Mouse (Mus musculus) ES-E14 (cell line): Measurements from ENCODE around the gene Igfbp6. TPM values are rescaled to one million over a fixed set of nuclear protein-coding genes. Genes with fewer than 3 reads are reported as not detected.

Experiments
- DNase-seq: peaks from one replicate; pipeline ENCODE4 v3.0.0-alpha.2; 2013; ENCODE audit warnings: low read depth, low spot score
- H3K27ac ChIP-seq: 2 replicates; pipeline ENCODE4 v1.5.1; 2012; ENCODE audit warnings: low read depth, mild to moderate bottlenecking, low read length, moderate library complexity, mixed read lengths; ENCODE audit not compliant: poor library complexity, insufficient read depth, severe bottlenecking
- H3K36me3 ChIP-seq: 2 replicates; pipeline ENCODE4 v1.6.1; 2012; ENCODE audit warnings: mild to moderate bottlenecking, low read length, moderate library complexity, mixed read lengths; ENCODE audit not compliant: control insufficient read depth, poor library complexity, insufficient read depth, severe bottlenecking
- H3K4me1 ChIP-seq, 2 experiments: fragments of 150-350 bp in 1 of 2; sonication (generic) in 1 of 2; 2 replicates each; pipeline ENCODE4 v1.6.1; 2012; ENCODE audit warnings: low read length in 2 of 2, mild to moderate bottlenecking in 1 of 2, mixed read lengths in 1 of 2; ENCODE audit not compliant: control insufficient read depth in 2 of 2, insufficient read depth in 2 of 2, poor library complexity in 1 of 2
- H3K4me3 ChIP-seq, 2 experiments: fragments of 150-350 bp in 1 of 2; sonication (generic) in 1 of 2; 2 replicates each; pipeline ENCODE4 v1.5.1; 2012; ENCODE audit warnings: low read length in 2 of 2, low read depth in 1 of 2, mild to moderate bottlenecking in 1 of 2, mixed read lengths in 1 of 2; ENCODE audit not compliant: insufficient read depth in 1 of 2, poor library complexity in 1 of 2, severe bottlenecking in 1 of 2
- H3K9ac ChIP-seq: 2 replicates; pipeline ENCODE4 v1.6.1; 2012; ENCODE audit warnings: low read depth, mild to moderate bottlenecking, low read length, mixed read lengths; ENCODE audit not compliant: poor library complexity, insufficient read depth, severe bottlenecking
- H3K9me3 ChIP-seq: fragments of 150-350 bp; sonication (generic); 2 replicates; pipeline ENCODE4 v1.6.1; 2012; ENCODE audit warnings: low read depth, mild to moderate bottlenecking, low read length; ENCODE audit not compliant: control insufficient read depth, insufficient read depth
- CHD2 ChIP-seq: IDR thresholded peaks from 2 replicates; pipeline ENCODE4 v1.6.1; 2014; ENCODE audit warnings: mild to moderate bottlenecking, low read depth, low read length, inconsistent platforms
- HCFC1 ChIP-seq: IDR thresholded peaks from 2 replicates; pipeline ENCODE4 v1.6.1; 2012; ENCODE audit warnings: low read length, inconsistent platforms, borderline replicate concordance; ENCODE audit not compliant: insufficient read depth
- MAFK ChIP-seq: IDR thresholded peaks from 2 replicates; pipeline ENCODE4 v1.6.1; 2014; ENCODE audit warnings: mild to moderate bottlenecking, low read depth, low read length, inconsistent platforms; ENCODE audit not compliant: insufficient read depth
- ZC3H11A ChIP-seq: IDR thresholded peaks from 2 replicates; pipeline ENCODE4 v1.6.1; 2012; ENCODE audit warnings: low read depth, mild to moderate bottlenecking, inconsistent platforms, low read length, borderline replicate concordance
- ZNF384 ChIP-seq: IDR thresholded peaks from 2 replicates; pipeline ENCODE4 v1.6.1; 2012; ENCODE audit warnings: low read depth, low read length, inconsistent platforms
- in situ Hi-C, 2 experiments: fragments of 600-800 bp; cut with MboI; formaldehyde crosslinking; loops; one replicate each; pipeline ENCODE4 v1.15.1; 2025; ENCODE audit warnings: low sequenced_read_pairs in 2 of 2, inconsistent platforms in 1 of 2; ENCODE audit not compliant: unreplicated experiment in 2 of 2
- total RNA-seq: library from RNA; depleted of rRNA; stranded (reverse); fragments of 300-350 nt; gene quantifications from 2 replicates; pipeline ENCODE4 v1.2.3, GENCODE M21; 2012

Gene Igfbp6
- total RNA-seq, 1 experiment: 7.5 TPM

- in situ Hi-C loops: no loop called here
- Histone ChIP-seq H3K36me3 (peaks cover 28% of the 10 kb centered on the region; the same call in 1 of the 2 replicates), H3K9me3 (no peaks in the 10 kb centered on the region), H3K27ac (no peak overlapping the region), H3K4me3 (no peak overlapping the region), H3K9ac (no peak overlapping the region), H3K4me1 (no peaks in the 10 kb centered on the region; a peak in 1 of 4 replicates)
- no peak for DNase-seq
- no peak for TF ChIP-seq CHD2
- TF ChIP-seq MAFK: no peak
- no peak for TF ChIP-seq ZNF384
- TF ChIP-seq ZC3H11A: no peak
- no peak for TF ChIP-seq HCFC1
Measured at GRCm38 (mm10) chr15:102119121-102119830, 24.9 kb upstream of the Igfbp6 start.

GRCm38 (mm10) chr15:102119831-102120170 lies 24.4 kb upstream of the Igfbp6 start:
- in situ Hi-C loops: no loop called here

GRCm38 (mm10) chr15:102120530-102120929 lies 23.6 kb upstream of the Igfbp6 start:
- H3K9me3 ChIP-seq: no peaks in the 10 kb centered on the region
- DNase-seq: no peak
- no peak overlapping the region for H3K27ac ChIP-seq
- in situ Hi-C loops: no loop called here
- TF ChIP-seq HCFC1 (no peak), MAFK (no peak), ZC3H11A (no peak), ZNF384 (no peak), CHD2 (no peak)
- peaks cover 37% of the 10 kb centered on the region; the same call in 1 of the 2 replicates for H3K36me3 ChIP-seq
- no peak overlapping the region for H3K9ac ChIP-seq
- no peaks in the 10 kb centered on the region; a peak in 1 of 4 replicates for H3K4me1 ChIP-seq
- no peak overlapping the region for H3K4me3 ChIP-seq

More at GRCm38 (mm10) chr15:102119831-102120170, 24.4 kb upstream of the Igfbp6 start:
- Histone ChIP-seq H3K4me3 (no peak overlapping the region), H3K9me3 (no peaks in the 10 kb centered on the region), H3K27ac (no peak overlapping the region), H3K9ac (no peak overlapping the region), H3K4me1 (no peaks in the 10 kb centered on the region; a peak in 1 of 4 replicates), H3K36me3 (peaks cover 33% of the 10 kb centered on the region; the same call in 1 of the 2 replicates)
- DNase-seq: no peak
- TF ChIP-seq HCFC1 (no peak), CHD2 (no peak), MAFK (no peak), ZNF384 (no peak), ZC3H11A (no peak)

GRCm38 (mm10) chr15:102126303-102126702 lies 17.9 kb upstream of the Igfbp6 start:
- Histone ChIP-seq H3K4me1 (no peaks in the 10 kb centered on the region), H3K9ac (no peak overlapping the region), H3K9me3 (no peaks in the 10 kb centered on the region), H3K36me3 (peaks cover 36% of the 10 kb centered on the region), H3K4me3 (no peak overlapping the region), H3K27ac (no peak overlapping the region)
- in situ Hi-C loops: no loop called here
- no peak for DNase-seq
- TF ChIP-seq ZNF384 (no peak), HCFC1 (no peak), CHD2 (no peak), MAFK (no peak), ZC3H11A (no peak)
